Mouse (Mus musculus) olfactory bulb, adult 2 months (tissue): ENCODE results near the gene Kirrel3.

ENCODE experiments used
- CTCF ChIP-seq: fragments of 200-500 bp; IDR thresholded peaks from 2 replicates; pipeline ENCODE4 v1.5.1; 2012; ENCODE audit warnings: low read depth, mild to moderate bottlenecking, low read length, moderate library complexity; ENCODE audit not compliant: insufficient read depth
- POLR2A ChIP-seq: fragments of 200-500 bp; IDR thresholded peaks from 2 replicates; pipeline ENCODE4 v1.6.1; 2012; ENCODE audit warnings: mild to moderate bottlenecking, low read depth, low read length, moderate library complexity; ENCODE audit not compliant: insufficient read depth

GRCm38 (mm10) chr9:35007697-35008341 lies 522.1 kb downstream of the Kirrel3 start:
- no peak for TF ChIP-seq CTCF
- no peak for TF ChIP-seq POLR2A
